Mouse (Mus musculus): Measurements from ENCODE around the gene Olfr96. TPM values are rescaled to one million over a fixed set of nuclear protein-coding genes. Genes with fewer than 3 reads are reported as not detected.

The Olfr96 gene
- not detected in 2 replicates for polyA plus RNA-seq (2014; fragmentation: Nextera tagmentation; extraction: Ambion mirVana)

DNA sequence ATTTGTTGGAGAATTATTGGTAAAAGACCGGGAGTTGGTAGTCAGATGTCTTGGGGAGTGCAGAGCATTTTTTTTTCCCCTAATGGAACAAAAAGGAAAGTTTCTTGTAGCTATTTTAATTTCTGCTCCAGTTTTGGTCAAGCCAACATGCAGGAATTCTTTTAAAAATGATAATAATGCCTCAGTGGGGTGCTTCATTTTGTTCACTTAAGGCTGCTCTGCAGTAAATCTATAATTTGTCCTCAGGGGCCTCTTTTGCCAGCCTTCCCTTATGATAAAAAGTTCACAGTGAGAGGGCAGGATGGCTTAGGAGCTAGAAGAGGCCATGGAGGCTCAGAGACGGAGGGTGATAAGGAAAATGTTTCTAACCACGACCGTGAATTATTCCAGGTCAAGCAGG lies at the start of gene Olfr96:
Olfr96 (plus strand) TSS at position 301 of the 400 bp plus-strand sequence.
- ATAC-seq (replicated peaks; ENCODE audit: low FRiP score) = no peak
- WGBS = 59% methylated on average over 4 of the region's 4 CpGs

DNA sequence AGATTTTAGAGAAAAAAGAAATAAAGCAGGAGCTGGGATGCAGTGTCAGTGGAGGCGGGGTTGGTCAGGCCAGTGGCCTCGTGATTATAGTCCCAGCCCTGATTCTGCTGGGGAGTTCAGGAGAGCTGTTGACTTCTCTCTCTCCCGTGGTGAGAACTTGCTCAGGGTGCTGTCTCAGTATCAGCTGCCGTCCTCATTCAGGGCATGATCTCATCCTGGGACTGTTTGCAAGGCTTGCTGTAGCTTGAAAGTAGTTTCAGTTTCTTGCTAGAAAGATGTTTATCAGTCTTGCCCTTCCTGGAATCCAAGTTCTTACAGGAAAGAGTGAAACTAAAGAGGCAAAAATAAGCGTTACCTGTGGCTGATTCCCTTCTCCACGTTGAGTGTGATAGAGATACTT lies 34.5 kb upstream of the Olfr96 start:
- ATAC-seq (replicated peaks; ENCODE audit: low FRiP score) = no peak
- Histone ChIP-seq H3K27me3 (ENCODE audit: control insufficient read depth, insufficient read depth, low read length) (no peaks in the 10 kb centered on the region), H3K9ac (ENCODE audit: low read length) (no peak overlapping the region), H3K4me3 (ENCODE audit: low read depth, low read length) (no peak overlapping the region), H3K9me3 (ENCODE audit: control insufficient read depth, low read length) (no peaks in the 10 kb centered on the region), H3K27ac (ENCODE audit: low read depth, low read length) (no peak overlapping the region), H3K4me2 (ENCODE audit: low read depth, low read length, severe bottlenecking) (no peak overlapping the region), H3K36me3 (ENCODE audit: control insufficient read depth, insufficient read depth, low read length) (no peaks in the 10 kb centered on the region), H3K4me1 (replicated peaks; ENCODE audit: control insufficient read depth, insufficient read depth, low read length) (no peaks in the 10 kb centered on the region)
- no peak for DNase-seq (ENCODE audit: low spot score)
- 59% methylated on average over 6 of the region's 6 CpGs for WGBS

More for the DNA sequence above, at the start of gene Olfr96:
- H3K4me2 ChIP-seq (ENCODE audit: low read depth, low read length, severe bottlenecking) = no peak within 1 kb of the TSS
- no peaks in the 10 kb centered on the region for H3K27me3 ChIP-seq (ENCODE audit: control insufficient read depth, insufficient read depth, low read length)
- H3K9me3 ChIP-seq (ENCODE audit: control insufficient read depth, low read length) = no peaks in the 10 kb centered on the region
- H3K9ac ChIP-seq (ENCODE audit: low read length) = no peak within 1 kb of the TSS
- H3K4me3 ChIP-seq (ENCODE audit: low read depth, low read length) = no peak within 1 kb of the TSS
- no peak for DNase-seq (ENCODE audit: low spot score)
- no peaks in the 10 kb centered on the region for H3K36me3 ChIP-seq (ENCODE audit: control insufficient read depth, insufficient read depth, low read length)
- H3K27ac ChIP-seq (ENCODE audit: low read depth, low read length) = no peak within 1 kb of the TSS
- no peaks in the 10 kb centered on the region for H3K4me1 ChIP-seq (replicated peaks; ENCODE audit: control insufficient read depth, insufficient read depth, low read length)

DNA sequence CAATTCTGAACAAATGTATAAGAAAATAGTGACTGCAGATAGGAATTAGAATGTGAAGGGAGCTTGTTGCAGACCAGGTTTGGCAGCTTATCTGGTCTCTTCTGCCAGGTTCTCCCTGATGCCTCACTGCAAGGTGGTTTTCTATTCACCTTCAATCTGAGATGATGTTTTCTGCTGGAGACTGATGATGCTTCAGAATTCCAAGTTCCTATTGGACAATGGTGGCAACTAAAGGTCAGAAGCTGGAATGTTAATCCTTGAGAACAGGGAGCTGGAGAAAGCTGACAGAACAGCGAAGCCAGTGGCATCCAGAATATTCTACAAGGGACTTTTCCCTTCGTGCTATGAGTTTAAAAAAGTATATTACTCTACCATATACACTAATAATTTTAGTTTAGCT lies 29.2 kb upstream of the Olfr96 start:
- no peaks in the 10 kb centered on the region for H3K4me1 ChIP-seq (replicated peaks; ENCODE audit: control insufficient read depth, insufficient read depth, low read length)
- DNase-seq (ENCODE audit: low spot score) (no peak), ATAC-seq (replicated peaks; ENCODE audit: low FRiP score) (no peak)
- H3K27ac ChIP-seq (ENCODE audit: low read depth, low read length) = no peak overlapping the region
- H3K9ac ChIP-seq (ENCODE audit: low read length) = no peak overlapping the region
- no peak overlapping the region for H3K4me3 ChIP-seq (ENCODE audit: low read depth, low read length)
- no peak overlapping the region for H3K4me2 ChIP-seq (ENCODE audit: low read depth, low read length, severe bottlenecking)
- 32% methylated on average over 2 of the region's 2 CpGs for WGBS
- H3K9me3 ChIP-seq (ENCODE audit: control insufficient read depth, low read length) = no peaks in the 10 kb centered on the region
- no peaks in the 10 kb centered on the region for H3K36me3 ChIP-seq (ENCODE audit: control insufficient read depth, insufficient read depth, low read length)
- no peaks in the 10 kb centered on the region for H3K27me3 ChIP-seq (ENCODE audit: control insufficient read depth, insufficient read depth, low read length)

DNA sequence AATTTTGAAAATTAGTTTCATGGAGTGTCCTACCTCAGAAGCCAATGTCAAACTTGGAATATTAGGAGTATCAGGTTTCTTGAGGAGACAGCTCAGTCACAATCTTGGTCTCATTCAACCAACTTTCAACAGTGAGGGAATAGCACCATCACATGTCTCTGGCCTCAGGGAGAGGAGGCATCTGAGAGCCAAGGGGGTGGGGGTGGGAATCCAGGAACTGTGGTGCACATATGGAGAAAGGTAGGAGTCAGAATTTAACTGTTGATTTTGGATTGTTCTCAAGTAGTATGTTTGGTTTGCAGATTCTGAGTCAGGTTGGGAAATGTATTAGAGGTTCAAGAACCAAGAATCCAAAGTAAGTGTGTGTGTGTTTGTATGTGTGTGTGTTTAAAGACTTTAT lies 26.9 kb upstream of the Olfr96 start:
- no peak overlapping the region for H3K9ac ChIP-seq (ENCODE audit: low read length)
- H3K4me1 ChIP-seq (replicated peaks; ENCODE audit: control insufficient read depth, insufficient read depth, low read length) = peaks cover 2% of the 10 kb centered on the region; the same call in 1 of the 2 replicates
- H3K36me3 ChIP-seq (ENCODE audit: control insufficient read depth, insufficient read depth, low read length) = no peaks in the 10 kb centered on the region
- H3K27ac ChIP-seq (ENCODE audit: low read depth, low read length) = no peak overlapping the region
- peaks cover 9% of the 10 kb centered on the region; the same call in 1 of the 2 replicates for H3K27me3 ChIP-seq (ENCODE audit: control insufficient read depth, insufficient read depth, low read length)
- DNase-seq (ENCODE audit: low spot score) (no peak), ATAC-seq (replicated peaks; ENCODE audit: low FRiP score) (no peak)
- H3K4me3 ChIP-seq (ENCODE audit: low read depth, low read length) = no peak overlapping the region
- H3K9me3 ChIP-seq (ENCODE audit: control insufficient read depth, low read length) = no peaks in the 10 kb centered on the region
- H3K4me2 ChIP-seq (ENCODE audit: low read depth, low read length, severe bottlenecking) = no peak overlapping the region

DNA sequence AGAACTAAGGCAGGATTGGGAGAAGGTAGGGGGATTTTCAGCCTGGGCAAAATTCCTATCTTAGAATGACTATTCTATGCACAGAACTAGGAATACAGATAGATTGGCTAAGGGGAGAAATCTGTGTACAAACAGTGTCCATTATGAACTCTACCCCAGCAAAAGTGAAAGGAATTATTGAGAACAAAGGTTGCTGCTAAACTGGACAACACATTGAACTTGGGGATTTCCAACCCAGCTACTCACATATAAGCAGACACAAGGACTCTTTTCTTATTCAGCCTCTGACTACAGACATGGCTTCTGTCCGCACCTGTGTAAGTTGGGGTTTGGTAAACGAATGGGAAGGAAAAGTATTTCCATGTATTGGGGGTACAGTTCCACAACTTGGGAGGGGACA lies 26.3 kb upstream of the Olfr96 start, which contains the start of gene Ubd:
Ubd (plus strand) TSS at position 237 of the 400 bp plus-strand sequence.
- ATAC-seq (replicated peaks; ENCODE audit: low FRiP score) = no peak

DNA sequence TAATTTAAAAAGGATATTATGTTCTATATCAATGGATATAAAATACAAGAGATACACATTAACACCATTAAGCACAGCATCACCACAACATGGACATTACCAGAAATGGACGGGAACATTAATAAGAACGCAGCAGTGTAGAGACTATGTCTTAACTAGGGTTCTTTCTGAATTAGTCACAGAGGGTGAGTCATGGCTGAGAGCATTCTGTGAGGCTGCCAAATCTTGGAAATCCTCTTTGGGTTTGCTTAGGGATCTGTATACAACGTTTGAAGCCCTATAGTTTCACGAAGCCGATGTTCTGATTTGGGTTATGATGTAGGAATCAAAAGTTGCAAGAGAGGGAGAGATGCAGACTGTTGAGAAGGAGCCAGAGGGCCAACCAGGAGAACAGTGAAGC lies 25.2 kb upstream of the Olfr96 start:
- Histone ChIP-seq H3K4me2 (ENCODE audit: low read depth, low read length, severe bottlenecking) (no peak overlapping the region), H3K36me3 (ENCODE audit: control insufficient read depth, insufficient read depth, low read length) (no peaks in the 10 kb centered on the region), H3K27ac (ENCODE audit: low read depth, low read length) (no peak overlapping the region), H3K27me3 (ENCODE audit: control insufficient read depth, insufficient read depth, low read length) (peaks cover 13% of the 10 kb centered on the region; the same call in 1 of the 2 replicates), H3K4me1 (replicated peaks; ENCODE audit: control insufficient read depth, insufficient read depth, low read length) (peaks cover 2% of the 10 kb centered on the region; the same call in 1 of the 2 replicates), H3K4me3 (ENCODE audit: low read depth, low read length) (no peak overlapping the region), H3K9ac (ENCODE audit: low read length) (no peak overlapping the region), H3K9me3 (ENCODE audit: control insufficient read depth, low read length) (no peaks in the 10 kb centered on the region)
- ATAC-seq (replicated peaks; ENCODE audit: low FRiP score) = no peak
- WGBS = 92% methylated on average over 5 of the region's 5 CpGs
- no peak for DNase-seq (ENCODE audit: low spot score)

More for the DNA sequence above, 26.3 kb upstream of the Olfr96 start, which contains the start of gene Ubd:
- Histone ChIP-seq H3K36me3 (ENCODE audit: control insufficient read depth, insufficient read depth, low read length) (no peaks in the 10 kb centered on the region), H3K4me3 (ENCODE audit: low read depth, low read length) (no peak within 1 kb of the TSS), H3K9me3 (ENCODE audit: control insufficient read depth, low read length) (no peaks in the 10 kb centered on the region), H3K27ac (ENCODE audit: low read depth, low read length) (no peak within 1 kb of the TSS), H3K4me2 (ENCODE audit: low read depth, low read length, severe bottlenecking) (no peak within 1 kb of the TSS), H3K9ac (ENCODE audit: low read length) (no peak within 1 kb of the TSS), H3K27me3 (ENCODE audit: control insufficient read depth, insufficient read depth, low read length) (peaks cover 13% of the 10 kb centered on the region; the same call in 1 of the 2 replicates), H3K4me1 (replicated peaks; ENCODE audit: control insufficient read depth, insufficient read depth, low read length) (peaks cover 2% of the 10 kb centered on the region; the same call in 1 of the 2 replicates)
- DNase-seq (ENCODE audit: low spot score) = no peak
- 80% methylated on average over 2 of the region's 2 CpGs for WGBS

DNA sequence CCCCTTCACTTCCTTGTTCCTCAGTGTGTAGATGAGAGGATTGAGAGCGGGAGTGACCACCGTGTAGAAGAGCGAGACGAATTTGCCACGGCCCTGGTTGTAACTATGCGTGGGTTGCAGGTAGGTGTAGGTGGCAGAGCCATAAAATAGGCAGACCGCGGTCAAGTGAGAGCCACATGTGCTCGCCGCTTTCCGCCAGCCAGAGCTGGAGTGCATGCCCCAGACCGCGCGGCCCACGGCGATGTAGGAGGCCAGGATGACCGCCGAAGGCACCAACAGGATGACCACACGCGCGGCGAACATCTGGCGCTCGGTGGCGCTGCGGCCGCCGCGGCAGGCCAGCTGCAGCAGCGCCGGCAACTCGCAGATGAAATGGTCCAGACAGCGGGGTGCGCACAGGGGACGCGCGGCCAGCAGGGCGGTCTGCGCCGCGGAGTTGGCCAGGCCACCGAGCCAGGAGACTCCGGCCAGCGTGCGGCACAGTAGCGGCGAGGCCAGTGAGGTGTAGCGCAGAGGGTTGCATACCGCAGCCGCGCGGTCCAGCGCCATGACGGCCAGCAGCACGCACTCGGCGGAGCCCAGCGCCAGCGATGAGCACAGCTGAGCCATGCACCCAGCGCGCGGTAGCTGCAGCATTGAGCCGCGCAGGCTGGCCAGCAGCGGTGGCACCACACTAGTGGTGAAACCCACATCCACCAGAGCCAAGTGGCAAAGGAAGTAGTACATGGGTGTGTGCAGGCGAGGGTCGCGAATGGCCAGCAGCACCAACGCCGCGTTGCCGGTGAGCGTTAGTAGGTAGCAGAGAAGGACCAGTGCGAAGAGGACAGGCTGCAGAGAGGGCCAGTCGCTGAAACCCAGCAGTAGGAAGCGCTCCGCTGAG lies 22.9 kb upstream of the Olfr96 start:
- Histone ChIP-seq H3K4me2 (ENCODE audit: low read depth, low read length, severe bottlenecking) (peak overlapping the region; percentile 96), H3K9me3 (ENCODE audit: control insufficient read depth, low read length) (no peaks in the 10 kb centered on the region), H3K27me3 (ENCODE audit: control insufficient read depth, insufficient read depth, low read length) (peaks cover 13% of the 10 kb centered on the region; the same call in 1 of the 2 replicates), H3K4me3 (ENCODE audit: low read depth, low read length) (peak overlapping the region; percentile 57), H3K9ac (ENCODE audit: low read length) (peak overlapping the region; percentile 56), H3K27ac (ENCODE audit: low read depth, low read length) (no peak overlapping the region), H3K4me1 (replicated peaks; ENCODE audit: control insufficient read depth, insufficient read depth, low read length) (peaks cover 2% of the 10 kb centered on the region; the same call in 1 of the 2 replicates), H3K36me3 (ENCODE audit: control insufficient read depth, insufficient read depth, low read length) (no peaks in the 10 kb centered on the region)
- WGBS = under 1% methylated on average over 77 of the region's 77 CpGs
- ATAC-seq (replicated peaks; ENCODE audit: low FRiP score) (peak; percentile 88), DNase-seq (ENCODE audit: low spot score) (peak; percentile 78)

DNA sequence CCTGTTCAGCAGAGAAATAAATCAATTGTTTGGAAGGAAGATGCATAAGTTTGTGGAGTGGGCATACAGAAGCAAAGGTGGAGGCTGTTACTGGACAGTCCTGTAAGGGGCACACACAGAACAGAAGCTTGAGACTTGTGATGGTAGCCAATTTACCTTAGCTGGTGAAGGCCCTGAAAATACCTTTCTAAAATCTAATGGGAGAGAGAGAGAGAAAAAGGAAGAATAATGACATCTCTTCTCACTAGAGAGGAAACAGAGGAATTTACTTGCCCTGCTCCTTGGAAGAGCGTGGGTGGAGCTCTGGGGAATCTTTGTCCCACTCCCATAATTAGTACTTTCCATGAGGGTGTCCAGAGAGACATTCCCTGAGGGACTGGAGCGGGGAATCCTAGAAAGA lies 19.1 kb upstream of the Olfr96 start, which contains the start of gene Olfr94:
Olfr94 (minus strand) TSS at position 101 of the 400 bp plus-strand sequence.
- Histone ChIP-seq H3K27ac (ENCODE audit: low read depth, low read length) (no peak within 1 kb of the TSS), H3K36me3 (ENCODE audit: control insufficient read depth, insufficient read depth, low read length) (no peaks in the 10 kb centered on the region), H3K27me3 (ENCODE audit: control insufficient read depth, insufficient read depth, low read length) (peaks cover 13% of the 10 kb centered on the region; the same call in 1 of the 2 replicates), H3K4me2 (ENCODE audit: low read depth, low read length, severe bottlenecking) (no peak within 1 kb of the TSS), H3K4me1 (replicated peaks; ENCODE audit: control insufficient read depth, insufficient read depth, low read length) (peaks cover 2% of the 10 kb centered on the region; the same call in 1 of the 2 replicates), H3K9ac (ENCODE audit: low read length) (no peak within 1 kb of the TSS), H3K9me3 (ENCODE audit: control insufficient read depth, low read length) (no peaks in the 10 kb centered on the region), H3K4me3 (ENCODE audit: low read depth, low read length) (no peak within 1 kb of the TSS)
- 80% methylated on average over 2 of the region's 2 CpGs for WGBS
- ATAC-seq (replicated peaks; ENCODE audit: low FRiP score) = no peak
- DNase-seq (ENCODE audit: low spot score) = no peak
